Mouse (Mus musculus) cortical plate, adult 2 months (tissue): Measurements from ENCODE around the gene Pcp4l1.

Experiments used
- CTCF ChIP-seq: fragments of 200-500 bp; IDR thresholded peaks from 2 replicates; pipeline ENCODE4 v1.5.1; 2011; ENCODE audit warnings: mild to moderate bottlenecking, control low read depth, low read length; ENCODE audit not compliant: insufficient read depth; ENCODE audit errors: extremely low read depth
- POLR2A ChIP-seq: fragments of 200-500 bp; IDR thresholded peaks from 2 replicates; pipeline ENCODE4 v1.6.1; 2011; ENCODE audit warnings: mild to moderate bottlenecking, low read length, control low read depth; ENCODE audit not compliant: insufficient read depth; ENCODE audit errors: extremely low read depth

- TF ChIP-seq CTCF (no peak), POLR2A (no peak)
Observed at GRCm38 (mm10) chr1:171189476-171190114, 6.5 kb downstream of the Pcp4l1 start.
